Comparison of ENCODE assay signal across 8 mouse cellular contexts in the genomic region with DNA sequence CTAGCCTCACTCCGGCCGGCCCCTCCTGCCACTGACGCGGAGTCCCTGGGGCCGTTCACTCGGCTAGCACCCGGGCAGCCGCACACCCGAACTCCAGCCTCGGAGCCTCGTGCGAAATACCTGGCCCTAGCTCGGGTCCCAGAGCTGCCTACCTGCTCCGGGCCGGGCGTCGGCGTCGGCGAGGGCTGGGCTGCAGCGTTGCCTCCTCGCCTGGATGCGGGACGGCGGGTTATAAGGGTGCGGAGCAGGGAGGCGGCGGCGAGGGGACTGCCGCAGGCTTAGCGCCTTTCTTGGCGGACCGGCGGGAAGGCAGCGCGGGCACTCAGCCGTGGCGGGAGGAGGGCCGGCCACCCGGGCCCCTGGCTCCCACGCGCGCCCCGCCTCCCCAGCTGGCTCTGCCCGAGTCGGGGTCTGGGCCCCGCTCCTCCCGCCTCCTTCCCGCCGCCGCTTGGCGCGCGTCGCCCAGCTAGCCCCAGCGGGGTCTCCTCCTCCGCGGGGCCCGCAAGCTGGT. TPM values are rescaled to one million over a fixed set of nuclear protein-coding genes. Genes with fewer than 3 reads are reported as not detected.
DNase-seq lines count a peak whose midpoint lies in the region; ATAC-seq and TF ChIP-seq lines count a peak whose summit lies in the region.

No protein-coding gene starts in this region.

- no peaks in the 10 kb centered on the region for H3K9me3 ChIP-seq in hindbrain, embryonic 10.5 days
- H3K9me3 ChIP-seq in liver, embryonic 15.5 days (replicated peaks) = no peaks in the 10 kb centered on the region

- peaks cover 85% of the 10 kb centered on the region for H3K27me3 ChIP-seq in hindbrain, embryonic 10.5 days (ENCODE audit: insufficient read depth, poor library complexity, severe bottlenecking)
- H3K27me3 ChIP-seq in liver, embryonic 15.5 days = peaks cover 74% of the 10 kb centered on the region

- H3K36me3 ChIP-seq in hindbrain, embryonic 10.5 days = no peaks in the 10 kb centered on the region
- no peaks in the 10 kb centered on the region for H3K36me3 ChIP-seq in liver, embryonic 15.5 days (replicated peaks)

- ATAC-seq in liver, embryonic 15.5 days (ENCODE audit: insufficient read depth) = no peak

- no peak overlapping the region for H3K9ac ChIP-seq in liver, embryonic 15.5 days

- under 1% methylated on average over 56 of the region's 59 CpGs for WGBS in hindbrain, embryonic 10.5 days
- WGBS in liver, embryonic 15.5 days (ENCODE audit: insufficient replicate concordance) = 1% methylated on average over 59 of the region's 59 CpGs

- H3K4me3 ChIP-seq in layer of hippocampus, adult 2 months = peak overlapping the region; percentile 38
- H3K4me3 ChIP-seq in hindbrain, embryonic 10.5 days = peak overlapping the region; percentile 83
- peak overlapping the region; percentile 41 for H3K4me3 ChIP-seq in liver, embryonic 15.5 days (replicated peaks)

- peak overlapping the region; percentile 92 for H3K4me2 ChIP-seq in liver, embryonic 15.5 days

- H3K4me1 ChIP-seq in hindbrain, embryonic 10.5 days (replicated peaks) = peaks cover 41% of the 10 kb centered on the region
- peaks cover 46% of the 10 kb centered on the region for H3K4me1 ChIP-seq in liver, embryonic 15.5 days (replicated peaks)

- TF ChIP-seq CTCF in layer of hippocampus, adult 2 months (conservative IDR thresholded peaks at IDR 0.05) = no peak

- DNase-seq in layer of hippocampus, adult 2 months (ENCODE audit: low spot score in 2 of 2) = no peak
- DNase-seq in layer of hippocampus, postnatal 25 days (ENCODE audit: extremely low spot score in 1 of 2, low spot score in 1 of 2) = no peak
- DNase-seq in cerebellum, adult 9-10 months = peak; percentile 53
- peak; percentile 57 for DNase-seq in hindbrain, embryonic 10.5 days (ENCODE audit: low spot score)
- no peak for DNase-seq in thymus, postnatal 14 days
- no peak for DNase-seq in urinary bladder, adult 2 months (ENCODE audit: low spot score)
- DNase-seq in thymus, postnatal 10 days (ENCODE audit: low spot score in 2 of 2) = no peak

- H3K27ac ChIP-seq in layer of hippocampus, adult 2 months = no peak overlapping the region
- H3K27ac ChIP-seq in hindbrain, embryonic 10.5 days = peak overlapping the region; percentile 79
- no peak overlapping the region for H3K27ac ChIP-seq in liver, embryonic 15.5 days (replicated peaks)

RNA-seq across cellular contexts. Expression of a gene that starts 0.3 kb away (rescaled TPM):
- 1 to 10 TPM; 3.3 to 3.6 TPM for total RNA-seq in layer of hippocampus, adult 2 months (2021)
- total RNA-seq in layer of hippocampus, postnatal 25 days (2021) = 1 to 10 TPM; 2.4 to 3.1 TPM
- polyA plus RNA-seq in hindbrain, embryonic 10.5 days (2016; fragmentation: Nextera tagmentation; extraction: Ambion mirVana) = 1.8 and 2.7 TPM in 2 replicates
- polyA plus RNA-seq in liver, embryonic 15.5 days (2015; fragmentation: Nextera tagmentation; extraction: Ambion mirVana) = 0.05 TPM in 1 of 2 replicates, not detected in the other
- polyA plus RNA-seq in urinary bladder, adult 2 months (2012; rRNA removed) = 0.03 TPM in 1 of 2 replicates, not detected in the other

RNA-seq across cellular contexts. Expression of a gene that starts 2.4 kb away (rescaled TPM):
- 10 to 100 TPM; 32.4 to 33.3 TPM for total RNA-seq in layer of hippocampus, adult 2 months (2021)
- total RNA-seq in layer of hippocampus, postnatal 25 days (2021) = 10 to 100 TPM; 30.5 to 36.0 TPM
- 44.3 and 52.6 TPM in 2 replicates for polyA plus RNA-seq in hindbrain, embryonic 10.5 days (2016; fragmentation: Nextera tagmentation; extraction: Ambion mirVana)
- polyA plus RNA-seq in liver, embryonic 15.5 days (2015; fragmentation: Nextera tagmentation; extraction: Ambion mirVana) = 26.4 and 26.8 TPM in 2 replicates
- polyA plus RNA-seq in urinary bladder, adult 2 months (2012; rRNA removed) = 12.1 and 13.2 TPM in 2 replicates

RNA-seq across cellular contexts. Expression of a gene that starts 20.7 kb away (rescaled TPM):
- 100 to 1,000 TPM; 171 to 177 TPM for total RNA-seq in layer of hippocampus, adult 2 months (2021)
- total RNA-seq in layer of hippocampus, postnatal 25 days (2021) = 100 to 1,000 TPM; 170 to 189 TPM
- polyA plus RNA-seq in hindbrain, embryonic 10.5 days (2016; fragmentation: Nextera tagmentation; extraction: Ambion mirVana) = 122 and 150 TPM in 2 replicates
- polyA plus RNA-seq in liver, embryonic 15.5 days (2015; fragmentation: Nextera tagmentation; extraction: Ambion mirVana) = 149 and 154 TPM in 2 replicates
- polyA plus RNA-seq in urinary bladder, adult 2 months (2012; rRNA removed) = 164 and 166 TPM in 2 replicates

RNA-seq across cellular contexts. Expression of a gene that starts 30.8 kb away (rescaled TPM):
- total RNA-seq in layer of hippocampus, adult 2 months (2021) = 1 to 10 TPM; 3.9 to 5.5 TPM
- total RNA-seq in layer of hippocampus, postnatal 25 days (2021) = 1 to 10 TPM; 4.9 to 5.6 TPM
- 28.2 and 29.2 TPM in 2 replicates for polyA plus RNA-seq in hindbrain, embryonic 10.5 days (2016; fragmentation: Nextera tagmentation; extraction: Ambion mirVana)
- polyA plus RNA-seq in liver, embryonic 15.5 days (2015; fragmentation: Nextera tagmentation; extraction: Ambion mirVana) = 1.4 and 2.1 TPM in 2 replicates
- polyA plus RNA-seq in urinary bladder, adult 2 months (2012; rRNA removed) = 7.6 and 11.1 TPM in 2 replicates

Comparison
In these comparisons a context has a peak if more than half of its experiments do, and no peak if none do; other contexts are left out.
1. DNase-seq: peak in cerebellum, adult 9-10 months (single experiment) and hindbrain, embryonic 10.5 days (single experiment); none in layer of hippocampus, adult 2 months (0 of 2), layer of hippocampus, postnatal 25 days (0 of 2), thymus, postnatal 14 days (single experiment), urinary bladder, adult 2 months (single experiment) and thymus, postnatal 10 days (0 of 2).
2. Peak in every context shown above with its lines, with median percentiles within 50 percentile points of each other: H3K4me3 ChIP-seq.